Mouse (Mus musculus): ENCODE results near the gene Lrrc49. TPM values are rescaled to one million over a fixed set of nuclear protein-coding genes. Genes with fewer than 3 reads are reported as not detected.

Gene Lrrc49
- polyA plus RNA-seq, 1 experiment from 2014 or later: 20.3 TPM

DNA sequence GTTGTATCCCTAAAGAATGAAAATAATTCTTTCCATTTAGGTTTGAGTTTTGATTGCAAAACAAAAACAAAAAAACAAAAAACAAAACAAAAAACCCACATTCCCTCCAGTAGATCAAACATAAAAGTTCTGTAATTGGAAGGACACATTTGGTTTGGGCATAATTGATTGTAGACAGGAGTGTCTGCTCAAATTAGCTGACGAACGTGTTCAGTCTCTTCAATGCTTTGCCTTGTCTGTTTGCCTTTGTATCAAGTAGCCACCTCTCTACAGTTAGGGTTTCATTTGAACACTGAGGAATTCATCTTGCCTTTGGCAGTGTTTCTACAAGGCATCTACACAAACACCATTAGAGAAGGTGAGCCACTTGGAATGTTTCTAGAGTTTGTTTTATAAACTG, 54.4 kb downstream of the Lrrc49 start:
- Histone ChIP-seq H3K9ac (replicated peaks) (no peak overlapping the region), H3K27ac (no peak overlapping the region), H3K4me2 (no peak overlapping the region), H3K27me3 (no peaks in the 10 kb centered on the region), H3K36me3 (no peaks in the 10 kb centered on the region), H3K4me1 (replicated peaks) (no peaks in the 10 kb centered on the region), H3K4me3 (replicated peaks) (no peak overlapping the region), H3K9me3 (no peaks in the 10 kb centered on the region)
- 74% methylated on average over 2 of the region's 2 CpGs for WGBS
- ATAC-seq (ENCODE audit: insufficient number of reproducible peaks, insufficient read depth, low FRiP score, low TSS enrichment, low read depth): no peak

DNA sequence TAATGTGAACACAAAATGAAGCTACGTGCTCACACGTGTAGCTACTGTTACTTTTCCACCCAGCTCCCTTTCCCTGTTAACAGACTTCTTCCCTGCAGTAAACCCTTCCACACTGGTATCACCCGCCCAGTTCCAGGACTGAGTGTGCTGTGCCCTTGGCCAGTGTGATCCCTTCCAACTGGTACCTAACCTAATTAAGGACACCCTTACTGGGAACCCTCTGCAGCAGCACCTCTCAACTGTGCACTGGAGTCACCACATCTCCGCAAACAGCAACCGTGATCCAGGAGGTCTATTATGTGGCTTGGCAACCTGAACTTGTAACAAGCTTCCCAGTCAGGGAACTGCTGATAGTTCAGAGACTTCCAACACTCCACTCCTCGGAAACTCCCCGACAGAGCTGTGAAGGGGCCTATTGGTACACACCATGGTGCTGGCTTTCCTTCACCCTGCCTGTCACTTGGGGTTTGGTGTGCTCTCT, 61.6 kb downstream of the Lrrc49 start:
- no peak overlapping the region for H3K4me2 ChIP-seq
- no peaks in the 10 kb centered on the region for H3K4me1 ChIP-seq (replicated peaks)
- H3K4me3 ChIP-seq (replicated peaks): no peak overlapping the region
- H3K36me3 ChIP-seq: no peaks in the 10 kb centered on the region
- no peak overlapping the region for H3K27ac ChIP-seq
- no peak for ATAC-seq (ENCODE audit: insufficient number of reproducible peaks, insufficient read depth, low FRiP score, low TSS enrichment, low read depth)
- H3K9me3 ChIP-seq: no peaks in the 10 kb centered on the region
- H3K9ac ChIP-seq (replicated peaks): no peak overlapping the region
- no peaks in the 10 kb centered on the region for H3K27me3 ChIP-seq
- 78% methylated on average over 7 of the region's 7 CpGs for WGBS

- WGBS: 88% methylated on average over 1 of the region's 2 CpGs
- no peak overlapping the region for H3K27ac ChIP-seq
Measured at GRCm38 (mm10) chr9:60625895-60626294, 62.1 kb downstream of the Lrrc49 start.

DNA sequence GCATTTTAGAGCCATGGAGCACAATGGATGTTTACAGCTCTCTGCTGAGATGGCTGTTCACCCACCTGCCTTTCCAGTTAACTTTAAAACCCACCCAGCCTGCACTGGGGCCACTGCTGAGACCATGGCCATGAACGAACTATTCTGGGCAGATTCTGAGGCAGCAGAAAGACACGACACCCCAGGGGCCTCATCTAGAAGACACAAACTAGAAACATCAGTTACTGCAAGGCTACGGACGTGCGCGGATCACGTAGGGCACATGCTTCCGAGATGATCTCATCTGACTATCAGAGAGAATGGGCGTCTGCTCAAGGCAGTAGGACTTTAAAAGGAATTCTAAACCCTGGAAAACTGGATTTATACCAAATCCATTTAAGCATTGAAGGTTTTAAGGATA, 71.0 kb downstream of the Lrrc49 start:
- no peaks in the 10 kb centered on the region for H3K4me1 ChIP-seq (replicated peaks)
- H3K27me3 ChIP-seq: no peaks in the 10 kb centered on the region
- no peak overlapping the region for H3K4me2 ChIP-seq
- ATAC-seq (ENCODE audit: insufficient number of reproducible peaks, insufficient read depth, low FRiP score, low TSS enrichment, low read depth): no peak
- H3K9ac ChIP-seq (replicated peaks): no peak overlapping the region
- 0 out of 2 replicates have a peak overlapping the region, but pooled peaks have one; percentile 5 for H3K27ac ChIP-seq
- H3K36me3 ChIP-seq: peaks cover 9% of the 10 kb centered on the region; the same call in 1 of the 2 replicates
- no peaks in the 10 kb centered on the region for H3K9me3 ChIP-seq
- no peak overlapping the region for H3K4me3 ChIP-seq (replicated peaks)
- WGBS: 81% methylated on average over 9 of the region's 9 CpGs

More at GRCm38 (mm10) chr9:60625895-60626294, 62.1 kb downstream of the Lrrc49 start:
- no peak for ATAC-seq (ENCODE audit: insufficient number of reproducible peaks, insufficient read depth, low FRiP score, low TSS enrichment, low read depth)
- H3K9ac ChIP-seq (replicated peaks): no peak overlapping the region
- no peaks in the 10 kb centered on the region for H3K9me3 ChIP-seq
- H3K4me1 ChIP-seq (replicated peaks): no peaks in the 10 kb centered on the region
- H3K36me3 ChIP-seq: no peaks in the 10 kb centered on the region
- H3K4me3 ChIP-seq (replicated peaks): no peak overlapping the region
- no peak overlapping the region for H3K4me2 ChIP-seq
- no peaks in the 10 kb centered on the region for H3K27me3 ChIP-seq

GRCm38 (mm10) chr9:60616359-60616758, 71.6 kb downstream of the Lrrc49 start:
- Histone ChIP-seq H3K36me3 (peaks cover 14% of the 10 kb centered on the region; the same call in 1 of the 2 replicates), H3K4me2 (no peak overlapping the region), H3K27me3 (no peaks in the 10 kb centered on the region), H3K4me1 (replicated peaks) (no peaks in the 10 kb centered on the region), H3K9ac (replicated peaks) (no peak overlapping the region), H3K9me3 (no peaks in the 10 kb centered on the region), H3K27ac (no peak overlapping the region), H3K4me3 (replicated peaks) (no peak overlapping the region)
- WGBS: 87% methylated on average over 7 of the region's 7 CpGs
- ATAC-seq (ENCODE audit: insufficient number of reproducible peaks, insufficient read depth, low FRiP score, low TSS enrichment, low read depth): no peak

DNA sequence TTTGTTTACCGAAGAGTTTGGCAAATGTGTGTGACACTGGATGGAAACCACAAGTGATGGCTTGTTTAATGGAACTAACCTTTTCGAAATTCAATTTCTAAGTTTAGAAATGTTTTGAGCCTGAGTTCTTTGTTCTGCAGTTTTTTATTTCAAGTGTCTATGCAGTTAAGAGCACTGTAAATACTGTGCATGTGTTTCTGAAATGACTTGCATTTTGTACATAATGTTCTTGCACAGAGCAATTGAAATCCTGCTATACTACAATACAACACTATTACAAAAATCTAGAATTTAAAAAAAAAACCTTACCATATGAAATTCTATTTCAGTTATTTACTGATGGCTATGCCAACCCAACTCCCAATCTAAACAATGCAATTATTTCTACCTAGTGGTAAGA, 75.7 kb downstream of the Lrrc49 start:
- WGBS: 89% methylated on average over 2 of the region's 2 CpGs

DNA sequence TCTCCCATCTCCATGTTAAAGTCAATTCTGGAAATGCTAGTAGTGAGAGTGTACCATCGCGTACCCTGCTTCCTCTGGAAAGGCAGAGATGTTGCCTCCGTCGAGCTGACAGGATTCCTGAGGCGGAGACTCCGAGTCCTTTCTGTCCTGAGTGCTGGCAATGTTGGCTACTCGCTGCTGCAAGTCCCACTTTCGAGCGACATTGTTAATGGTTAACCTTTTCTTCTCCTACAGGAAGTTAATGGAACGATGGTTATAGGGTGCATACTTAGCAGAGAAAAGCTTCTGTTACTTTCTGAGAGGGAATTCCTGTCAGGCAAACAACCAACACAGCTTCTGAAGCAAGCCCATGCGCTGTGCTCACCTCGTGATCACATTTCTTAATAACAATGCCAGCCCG, 77.8 kb downstream of the Lrrc49 start:
- 0 out of 2 replicates have a peak, but pooled peaks cover 6% of the 10 kb centered on the region for H3K4me1 ChIP-seq (replicated peaks)
- H3K9me3 ChIP-seq: no peaks in the 10 kb centered on the region
- no peaks in the 10 kb centered on the region for H3K27me3 ChIP-seq
- peaks cover 23% of the 10 kb centered on the region; the same call in 1 of the 2 replicates for H3K36me3 ChIP-seq
- H3K4me3 ChIP-seq (replicated peaks): no peak overlapping the region
- 75% methylated on average over 13 of the region's 13 CpGs for WGBS
- no peak overlapping the region for H3K27ac ChIP-seq
- H3K4me2 ChIP-seq: no peak overlapping the region
- no peak for ATAC-seq (ENCODE audit: insufficient number of reproducible peaks, insufficient read depth, low FRiP score, low TSS enrichment, low read depth)
- H3K9ac ChIP-seq (replicated peaks): no peak overlapping the region

More for the DNA sequence above, 75.7 kb downstream of the Lrrc49 start:
- Histone ChIP-seq H3K4me3 (replicated peaks) (no peak overlapping the region), H3K27me3 (no peaks in the 10 kb centered on the region), H3K9me3 (no peaks in the 10 kb centered on the region), H3K27ac (no peak overlapping the region), H3K9ac (replicated peaks) (no peak overlapping the region), H3K4me2 (no peak overlapping the region), H3K36me3 (peaks cover 23% of the 10 kb centered on the region; the same call in 1 of the 2 replicates), H3K4me1 (replicated peaks) (0 out of 2 replicates have a peak, but pooled peaks cover under 1% of the 10 kb centered on the region)
- no peak for ATAC-seq (ENCODE audit: insufficient number of reproducible peaks, insufficient read depth, low FRiP score, low TSS enrichment, low read depth)

- Histone ChIP-seq H3K4me3 (replicated peaks) (no peak overlapping the region), H3K9me3 (no peaks in the 10 kb centered on the region), H3K4me1 (replicated peaks) (0 out of 2 replicates have a peak, but pooled peaks cover 6% of the 10 kb centered on the region), H3K4me2 (no peak overlapping the region), H3K27me3 (no peaks in the 10 kb centered on the region), H3K36me3 (peaks cover 23% of the 10 kb centered on the region; the same call in 1 of the 2 replicates), H3K9ac (replicated peaks) (no peak overlapping the region), H3K27ac (no peak overlapping the region)
- no peak for ATAC-seq (ENCODE audit: insufficient number of reproducible peaks, insufficient read depth, low FRiP score, low TSS enrichment, low read depth)
- 88% methylated on average over 9 of the region's 9 CpGs for WGBS
Measured at GRCm38 (mm10) chr9:60608857-60609256, 79.1 kb downstream of the Lrrc49 start.

- Histone ChIP-seq H3K27me3 (no peaks in the 10 kb centered on the region), H3K4me3 (replicated peaks) (no peak overlapping the region), H3K36me3 (peaks cover 17% of the 10 kb centered on the region; the same call in 1 of the 2 replicates), H3K9ac (replicated peaks) (no peak overlapping the region), H3K27ac (no peak overlapping the region), H3K4me1 (replicated peaks) (0 out of 2 replicates have a peak, but pooled peaks cover 6% of the 10 kb centered on the region), H3K4me2 (no peak overlapping the region), H3K9me3 (no peaks in the 10 kb centered on the region)
- 87% methylated on average over 3 of the region's 3 CpGs for WGBS
- ATAC-seq (ENCODE audit: insufficient number of reproducible peaks, insufficient read depth, low FRiP score, low TSS enrichment, low read depth): no peak
Measured at GRCm38 (mm10) chr9:60608086-60608485, 79.9 kb downstream of the Lrrc49 start.

DNA sequence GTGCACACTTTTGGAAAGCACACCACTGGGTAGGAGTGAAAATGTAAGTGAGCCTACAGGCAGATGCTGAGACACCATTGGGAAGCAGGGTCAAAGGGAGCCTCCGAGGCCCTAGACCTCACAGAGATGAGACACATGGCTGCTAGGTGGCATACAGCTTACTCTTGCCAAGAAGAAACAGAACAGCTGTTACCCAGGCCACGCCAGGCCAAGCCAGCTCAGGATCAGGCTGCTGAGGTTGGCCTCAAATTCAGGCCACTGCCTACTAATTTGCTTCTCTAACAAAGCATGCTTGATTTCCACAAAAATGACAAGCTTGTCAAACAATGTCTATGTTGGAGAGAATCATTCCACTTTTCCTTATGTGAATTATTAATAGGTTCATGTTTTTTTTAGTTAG, 83.0 kb downstream of the Lrrc49 start:
- Histone ChIP-seq H3K27ac (no peak overlapping the region), H3K4me2 (no peak overlapping the region), H3K27me3 (no peaks in the 10 kb centered on the region), H3K9me3 (no peaks in the 10 kb centered on the region), H3K4me3 (replicated peaks) (no peak overlapping the region), H3K9ac (replicated peaks) (no peak overlapping the region), H3K36me3 (peaks cover 20% of the 10 kb centered on the region), H3K4me1 (replicated peaks) (0 out of 2 replicates have a peak, but pooled peaks cover 6% of the 10 kb centered on the region)
- no peak for ATAC-seq (ENCODE audit: insufficient number of reproducible peaks, insufficient read depth, low FRiP score, low TSS enrichment, low read depth)
- WGBS: 93% methylated on average over 2 of the region's 2 CpGs

- Histone ChIP-seq H3K4me1 (replicated peaks) (0 out of 2 replicates have a peak, but pooled peaks cover 2% of the 10 kb centered on the region), H3K4me3 (replicated peaks) (no peak overlapping the region), H3K36me3 (peaks cover 26% of the 10 kb centered on the region), H3K9me3 (no peaks in the 10 kb centered on the region), H3K4me2 (no peak overlapping the region), H3K27ac (no peak overlapping the region), H3K9ac (replicated peaks) (no peak overlapping the region), H3K27me3 (no peaks in the 10 kb centered on the region)
- no peak for ATAC-seq (ENCODE audit: insufficient number of reproducible peaks, insufficient read depth, low FRiP score, low TSS enrichment, low read depth)
- WGBS: 88% methylated on average over 10 of the region's 10 CpGs
Measured at GRCm38 (mm10) chr9:60601936-60602335, 86.0 kb downstream of the Lrrc49 start.

- Histone ChIP-seq H3K9me3 (no peaks in the 10 kb centered on the region), H3K9ac (replicated peaks) (no peak overlapping the region), H3K27me3 (no peaks in the 10 kb centered on the region), H3K4me1 (replicated peaks) (no peaks in the 10 kb centered on the region), H3K36me3 (peaks cover 26% of the 10 kb centered on the region), H3K4me2 (no peak overlapping the region), H3K4me3 (replicated peaks) (no peak overlapping the region), H3K27ac (no peak overlapping the region)
- no peak for ATAC-seq (ENCODE audit: insufficient number of reproducible peaks, insufficient read depth, low FRiP score, low TSS enrichment, low read depth)
- 90% methylated on average over 4 of the region's 4 CpGs for WGBS
Measured at GRCm38 (mm10) chr9:60600273-60600672, 87.7 kb downstream of the Lrrc49 start.
